Mouse (Mus musculus): ENCODE results near the gene Npy1r.

DNA sequence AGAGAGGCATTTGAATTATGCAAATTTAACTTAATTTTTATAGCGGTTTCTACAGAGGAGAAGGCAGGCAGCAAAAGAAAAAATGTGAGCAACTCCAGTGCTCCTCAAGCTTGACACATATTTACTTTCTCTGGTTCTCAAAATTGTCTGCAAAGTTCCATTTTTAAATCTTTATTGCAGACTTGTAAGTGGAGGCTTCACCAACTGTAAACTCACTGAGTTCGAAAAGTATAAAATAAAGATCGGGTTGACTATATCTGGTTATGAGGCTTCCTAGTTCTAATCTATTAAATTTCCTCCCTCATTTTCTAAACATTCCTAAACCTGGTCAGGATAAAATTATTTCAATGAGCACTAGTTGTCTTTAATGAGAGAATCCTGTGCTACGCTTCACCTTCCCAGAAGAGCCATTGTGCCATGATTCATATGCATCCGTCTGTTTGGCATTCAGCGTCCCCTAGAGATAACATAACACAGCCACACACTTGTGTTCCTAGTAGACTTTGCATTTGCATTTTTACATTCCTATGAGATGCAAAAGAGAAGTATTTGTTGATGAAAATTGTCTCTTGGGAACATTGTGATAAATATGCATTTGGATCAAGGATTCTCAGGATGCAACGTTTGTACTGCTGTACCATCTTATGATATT, 17.5 kb downstream of the Npy1r start:
- no peak for TF ChIP-seq CTCF (conservative IDR thresholded peaks at IDR 0.05; ENCODE audit: low read length)
- no peak for TF ChIP-seq POU5F1 (IDR thresholded peaks at IDR 0.05; ENCODE audit: borderline replicate concordance, low read length)
